Mouse (Mus musculus): ENCODE data around the gene Gtf3c2.
"Not testable (repeated sequence)": the region's sequence is repeated elsewhere in the genome, so short reads cannot be mapped to it uniquely, and the experiment has no call there.

Gtf3c2 gene

DNA sequence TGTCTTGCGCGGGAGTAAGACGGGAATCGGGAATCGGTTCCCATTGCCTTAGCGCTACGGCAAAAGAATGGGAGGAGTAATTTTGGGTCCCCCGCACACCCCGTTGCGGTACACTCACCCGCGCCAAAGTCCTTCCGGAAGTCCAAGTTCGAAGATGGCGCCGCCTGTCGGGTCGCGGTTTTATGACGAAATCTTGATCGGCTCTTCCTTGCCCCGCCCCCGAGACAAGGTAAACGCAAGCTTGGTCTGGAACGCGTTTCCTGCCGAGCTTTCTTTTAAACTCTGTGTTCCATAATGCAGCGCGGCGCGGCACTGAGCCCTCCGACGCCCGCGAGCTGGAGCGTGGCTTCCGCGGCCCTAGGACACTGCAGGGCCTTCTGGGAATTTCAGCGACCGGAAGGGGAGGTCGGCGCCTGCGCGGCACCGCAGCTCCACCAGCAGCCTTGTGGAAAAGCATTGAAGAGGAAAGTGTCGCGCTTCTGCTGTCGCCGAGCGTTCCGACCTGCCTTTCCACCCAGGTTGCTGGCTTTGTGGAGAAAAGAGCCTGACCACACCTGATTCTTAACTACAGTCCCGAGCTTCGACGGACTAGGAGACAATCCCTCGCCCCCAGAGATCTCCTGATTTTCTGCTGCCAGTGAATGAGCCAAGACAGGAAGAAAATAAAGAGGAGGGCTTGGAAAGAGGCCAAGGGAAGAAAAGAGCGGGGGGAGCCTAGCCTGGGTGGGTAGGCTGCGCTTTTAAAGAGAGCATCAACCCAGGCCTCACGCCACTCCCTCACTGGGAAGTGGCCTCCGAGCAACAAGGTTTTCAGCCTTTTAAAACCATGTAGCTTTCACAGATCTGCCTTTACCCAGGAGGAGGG is at the start of gene Gtf3c2, which contains the start of gene Gm29609:
TSS of gene Gtf3c2 (minus strand) at position 379 of the 865 bp plus-strand sequence.
TSS of gene Gm29609 (minus strand) at position 146 of the 865 bp plus-strand sequence.
- peak; percentile 91 for DNase-seq (ENCODE audit: extremely low spot score, low spot score)

DNA sequence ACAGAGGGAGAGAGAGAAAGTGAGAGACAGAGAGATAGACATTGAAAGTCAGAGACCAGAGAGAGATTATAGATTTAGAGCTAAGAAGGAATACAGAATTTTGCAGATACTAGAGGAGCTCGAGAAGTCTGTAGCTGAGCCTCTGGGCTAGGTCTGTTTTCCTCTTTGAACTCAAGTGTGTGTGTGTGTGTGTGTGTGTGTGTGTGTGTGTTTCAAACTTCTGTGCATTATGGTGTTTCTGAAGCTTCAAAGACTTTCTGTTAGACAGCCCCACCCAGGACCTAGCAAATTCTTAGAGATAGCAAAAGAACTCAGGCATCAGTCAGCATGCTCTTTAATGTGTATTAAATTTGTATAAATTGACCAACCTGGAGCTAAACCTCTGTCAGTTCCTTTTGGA is 46.7 kb upstream of the Gtf3c2 start:
- DNase-seq (ENCODE audit: extremely low spot score, low spot score), result no peak

DNA sequence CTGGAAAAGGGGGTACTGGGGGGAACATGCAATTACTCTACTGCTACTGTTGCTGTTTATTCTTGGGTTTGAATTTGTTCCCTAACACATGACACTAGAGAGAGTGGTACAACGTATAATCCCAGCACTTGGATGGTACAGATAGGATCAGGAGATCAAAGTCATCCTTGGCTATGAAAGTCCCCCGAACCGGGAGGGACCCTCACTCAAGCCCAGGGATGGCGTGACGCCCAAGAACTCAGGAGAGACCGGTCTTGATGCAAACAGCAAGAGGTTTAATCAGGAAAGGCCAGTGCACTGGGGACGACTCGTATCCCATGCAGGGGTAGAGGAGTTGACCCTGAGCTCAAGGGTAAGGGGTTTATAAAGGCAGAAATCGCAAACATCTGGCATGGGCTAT is 42.8 kb upstream of the Gtf3c2 start:
- DNase-seq (ENCODE audit: extremely low spot score, low spot score), result no peak

DNA sequence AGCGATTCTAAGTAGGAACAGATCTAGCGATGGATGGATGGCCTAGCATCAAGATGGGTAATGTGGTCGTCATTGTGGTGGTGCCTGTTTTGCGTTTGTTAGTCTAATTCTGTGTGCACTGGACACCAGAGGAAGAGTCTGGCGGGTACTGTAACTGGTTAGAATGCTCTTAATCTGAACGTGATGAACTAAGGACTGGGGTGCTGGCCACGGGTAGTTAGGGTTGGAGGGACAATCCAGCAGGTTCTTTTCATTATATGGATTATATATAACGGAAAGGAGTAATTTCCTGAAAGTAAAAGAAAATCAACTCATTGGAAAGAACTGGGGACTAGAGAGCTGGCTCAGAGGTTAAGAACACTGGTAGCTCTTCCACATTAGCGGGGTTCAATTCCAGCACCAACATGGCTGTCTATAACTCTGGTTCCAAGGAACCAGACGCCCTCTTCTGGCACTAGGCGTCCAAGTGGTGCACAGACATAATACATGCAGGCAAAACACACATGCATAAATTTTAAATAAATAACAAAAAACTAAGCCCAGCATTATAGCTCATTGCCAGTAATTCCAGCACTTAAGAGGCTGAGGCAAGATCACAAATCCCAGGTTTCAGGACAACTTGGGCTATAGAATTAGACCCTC is 41.5 kb upstream of the Gtf3c2 start:
- peak; percentile 30 for DNase-seq (ENCODE audit: extremely low spot score, low spot score)

DNA sequence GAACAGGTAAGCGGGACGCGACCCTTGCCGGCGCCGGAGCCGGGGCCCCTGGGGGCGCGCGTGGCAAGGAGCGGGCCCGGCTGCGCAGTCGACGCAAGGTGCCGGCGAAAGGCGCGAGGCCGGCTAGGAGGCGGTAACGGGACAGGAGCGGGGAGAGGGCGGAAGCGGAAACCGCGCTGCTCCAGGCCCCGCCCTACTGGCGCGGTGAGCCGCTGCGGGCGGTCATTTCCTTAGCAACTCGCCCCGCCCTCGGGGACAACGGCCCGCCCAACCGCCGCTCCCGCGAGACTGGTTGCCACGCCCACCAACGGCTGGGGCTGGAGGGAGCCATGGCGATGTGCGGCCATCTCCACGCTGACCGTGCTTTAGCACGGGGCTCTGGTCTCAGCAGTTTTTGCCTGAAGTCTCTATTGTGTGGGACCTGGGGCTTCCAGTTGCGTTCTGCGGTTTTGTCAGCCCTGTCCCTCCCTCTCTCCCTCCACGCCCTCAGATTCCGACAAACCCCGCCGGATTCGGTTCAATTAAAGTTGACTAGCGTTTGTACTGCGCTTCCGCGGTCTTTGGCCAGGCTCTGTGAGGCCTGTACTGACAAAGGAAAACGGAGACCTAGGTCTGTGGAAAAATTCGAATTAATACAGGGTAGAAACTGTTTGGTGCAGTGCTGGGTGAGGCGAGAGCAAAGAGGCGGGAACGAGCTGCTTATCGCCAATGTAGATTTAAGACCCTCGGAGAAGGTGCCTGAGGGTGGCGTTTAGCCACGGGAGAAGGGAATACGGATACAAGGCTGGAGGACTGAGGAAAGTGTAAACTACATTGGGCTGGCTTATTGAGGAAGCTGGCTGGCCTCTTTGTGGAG is 40.7 kb upstream of the Gtf3c2 start, which contains the start of gene Ppm1g:
TSS of gene Ppm1g (minus strand) at position 240 of the 856 bp plus-strand sequence.
- peak; percentile 98 for DNase-seq (ENCODE audit: extremely low spot score, low spot score)

- DNase-seq (ENCODE audit: extremely low spot score, low spot score), result no peak
Measured at GRCm38 (mm10) chr5:31219911-31220447, 40.0 kb upstream of the Gtf3c2 start.

- no peak for DNase-seq (ENCODE audit: extremely low spot score, low spot score)
Measured at GRCm38 (mm10) chr5:31219474-31219873, 39.5 kb upstream of the Gtf3c2 start.

- no peak for DNase-seq (ENCODE audit: extremely low spot score, low spot score)
Measured at GRCm38 (mm10) chr5:31219070-31219469, 39.1 kb upstream of the Gtf3c2 start.

DNA sequence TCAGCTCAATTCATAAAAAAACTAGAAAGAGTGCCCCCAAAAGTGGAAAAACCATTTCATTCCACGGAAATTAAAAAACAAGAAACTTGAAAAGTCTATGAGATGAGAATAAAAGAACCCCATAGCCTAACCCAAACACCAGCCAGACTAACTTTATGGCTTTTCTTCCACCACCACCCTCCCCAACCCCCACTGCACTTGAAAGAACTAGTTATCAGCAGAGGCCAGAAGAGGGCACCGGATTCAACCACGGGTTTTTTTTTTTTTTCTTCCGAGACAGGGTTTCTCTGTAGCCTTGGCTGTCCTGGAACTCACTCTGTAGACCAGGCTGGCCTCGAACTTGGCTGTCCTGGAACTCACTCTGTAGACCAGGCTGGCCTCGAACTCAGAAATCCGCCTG is 38.4 kb upstream of the Gtf3c2 start:
- no peak for DNase-seq (ENCODE audit: extremely low spot score, low spot score)

DNA sequence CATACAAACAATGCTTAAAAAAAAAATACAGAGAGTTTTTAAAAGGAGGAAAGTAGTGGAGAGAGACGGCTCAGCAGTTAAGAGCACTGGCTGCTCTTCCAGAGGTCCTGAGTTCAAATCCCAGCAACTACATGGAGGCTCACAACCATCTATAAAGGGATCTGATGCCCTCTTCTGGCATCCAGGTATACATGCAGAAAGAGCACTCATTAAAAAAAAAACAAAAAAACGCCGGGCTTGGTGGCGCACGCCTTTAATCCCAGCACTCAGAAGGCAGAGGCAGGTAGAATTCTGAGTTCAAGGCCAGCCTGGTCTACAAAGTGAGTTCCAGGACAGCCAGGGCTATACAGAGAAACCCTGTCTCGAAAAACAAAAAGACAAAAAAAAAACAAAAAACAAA is 36.6 kb upstream of the Gtf3c2 start:
- DNase-seq (ENCODE audit: extremely low spot score, low spot score), result not testable (repeated sequence)

DNA sequence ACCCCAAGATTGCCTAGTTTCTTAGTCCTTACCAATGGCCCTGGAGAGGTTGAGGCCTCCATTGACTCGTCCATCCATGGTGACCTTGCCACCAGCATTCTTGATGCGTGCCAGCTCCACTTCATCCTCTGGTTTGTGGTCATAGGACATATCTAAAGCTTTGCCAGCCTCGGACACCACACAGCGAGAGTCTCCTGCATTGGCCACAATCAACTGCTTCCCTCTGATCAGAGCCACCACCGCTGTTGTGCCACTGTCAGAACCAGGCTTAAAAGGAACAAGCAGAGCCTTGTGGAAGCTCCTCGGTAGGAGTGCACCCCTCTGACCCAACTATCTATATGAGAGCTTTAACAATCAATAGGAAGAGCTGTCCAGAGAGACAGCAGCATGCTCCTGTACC is 24.5 kb upstream of the Gtf3c2 start:
- no peak for DNase-seq (ENCODE audit: extremely low spot score, low spot score)

DNA sequence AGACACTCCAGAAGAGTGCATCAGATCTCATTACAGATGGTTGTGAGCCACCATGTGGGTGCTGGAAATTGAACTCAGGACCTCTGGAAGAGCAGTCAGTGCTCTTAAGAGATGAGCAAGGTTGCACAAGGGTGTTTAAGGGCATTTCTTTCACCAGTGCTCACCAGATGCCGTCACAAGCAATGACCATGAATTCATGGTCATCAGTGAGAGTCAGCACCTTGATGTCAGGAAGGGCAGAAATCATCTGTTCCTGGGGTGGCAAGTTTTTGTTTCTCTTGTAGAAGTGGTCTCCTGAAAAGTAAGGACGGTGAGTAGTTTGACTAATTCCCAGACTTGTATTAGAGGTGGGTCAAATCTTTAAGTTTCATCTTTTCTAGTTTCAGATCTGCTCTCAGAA is 23.9 kb upstream of the Gtf3c2 start:
- no peak for DNase-seq (ENCODE audit: extremely low spot score, low spot score)

DNA sequence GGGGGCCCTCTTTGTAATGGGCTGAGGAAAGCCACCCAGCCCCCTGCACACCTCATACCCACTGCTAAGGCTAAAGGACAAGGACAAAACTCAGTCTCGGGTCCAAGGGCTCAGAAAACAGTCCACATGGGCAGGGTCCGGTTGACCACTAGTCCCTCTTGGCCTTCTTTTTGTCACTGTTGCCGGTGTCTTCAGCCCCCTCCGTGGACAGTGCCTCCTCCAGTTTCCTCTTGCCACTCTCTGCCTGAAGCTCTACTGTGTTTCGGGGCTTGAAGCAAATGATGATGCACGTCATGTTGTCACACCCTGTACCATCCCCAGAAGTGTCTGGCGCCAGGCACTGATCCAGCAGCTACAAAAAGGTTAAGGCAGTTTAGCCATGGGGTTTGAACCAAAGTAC is 23.0 kb upstream of the Gtf3c2 start:
- DNase-seq (ENCODE audit: extremely low spot score, low spot score), result no peak

GRCm38 (mm10) chr5:31201742-31202590 is 22.0 kb upstream of the Gtf3c2 start, which contains the start of gene Zfp513:
Gene Zfp513 (minus strand): TSS chr5:31202303.
- peak; percentile 96 for DNase-seq (ENCODE audit: extremely low spot score, low spot score)

DNA sequence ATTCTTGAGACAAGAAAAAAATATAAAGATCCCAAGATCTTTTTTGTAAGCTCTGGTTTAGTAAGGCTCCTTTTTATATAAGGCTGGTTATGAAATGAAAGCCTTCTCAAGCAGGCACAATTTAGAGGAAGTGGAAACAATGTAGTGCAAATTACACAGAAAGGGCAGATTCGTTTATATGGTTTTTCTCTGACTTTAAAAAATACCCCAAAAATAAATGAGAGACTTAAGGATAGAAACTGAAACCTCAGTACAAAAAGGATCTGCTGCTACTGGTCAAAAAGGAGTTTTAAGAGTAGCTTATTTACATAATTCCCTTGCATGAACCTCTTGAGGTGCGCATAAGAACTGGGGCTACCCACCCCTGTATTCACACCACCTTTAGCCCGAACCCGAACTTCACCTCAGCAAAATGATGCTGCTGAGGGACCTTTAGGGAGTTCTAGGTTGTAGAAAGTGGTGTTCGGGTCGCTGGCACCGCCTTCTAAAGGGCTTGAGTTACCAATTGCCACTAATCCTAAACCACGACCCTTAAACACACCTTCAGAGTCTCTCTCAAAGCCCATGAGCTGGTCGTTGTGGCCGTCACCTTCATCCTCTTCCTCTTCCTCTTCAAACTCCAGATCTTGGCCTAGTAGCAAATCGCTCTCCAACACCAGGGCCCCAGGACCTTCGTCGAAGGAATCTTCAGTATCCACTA is 21.2 kb upstream of the Gtf3c2 start:
- DNase-seq (ENCODE audit: extremely low spot score, low spot score), result no peak

- no peak for DNase-seq (ENCODE audit: extremely low spot score, low spot score)
Measured at GRCm38 (mm10) chr5:31200327-31200768, 20.4 kb upstream of the Gtf3c2 start.

- no peak for DNase-seq (ENCODE audit: extremely low spot score, low spot score)
Measured at GRCm38 (mm10) chr5:31199893-31200292, 19.9 kb upstream of the Gtf3c2 start.

GRCm38 (mm10) chr5:31199321-31199892 is 19.5 kb upstream of the Gtf3c2 start:
- DNase-seq (ENCODE audit: extremely low spot score, low spot score), result no peak

DNA sequence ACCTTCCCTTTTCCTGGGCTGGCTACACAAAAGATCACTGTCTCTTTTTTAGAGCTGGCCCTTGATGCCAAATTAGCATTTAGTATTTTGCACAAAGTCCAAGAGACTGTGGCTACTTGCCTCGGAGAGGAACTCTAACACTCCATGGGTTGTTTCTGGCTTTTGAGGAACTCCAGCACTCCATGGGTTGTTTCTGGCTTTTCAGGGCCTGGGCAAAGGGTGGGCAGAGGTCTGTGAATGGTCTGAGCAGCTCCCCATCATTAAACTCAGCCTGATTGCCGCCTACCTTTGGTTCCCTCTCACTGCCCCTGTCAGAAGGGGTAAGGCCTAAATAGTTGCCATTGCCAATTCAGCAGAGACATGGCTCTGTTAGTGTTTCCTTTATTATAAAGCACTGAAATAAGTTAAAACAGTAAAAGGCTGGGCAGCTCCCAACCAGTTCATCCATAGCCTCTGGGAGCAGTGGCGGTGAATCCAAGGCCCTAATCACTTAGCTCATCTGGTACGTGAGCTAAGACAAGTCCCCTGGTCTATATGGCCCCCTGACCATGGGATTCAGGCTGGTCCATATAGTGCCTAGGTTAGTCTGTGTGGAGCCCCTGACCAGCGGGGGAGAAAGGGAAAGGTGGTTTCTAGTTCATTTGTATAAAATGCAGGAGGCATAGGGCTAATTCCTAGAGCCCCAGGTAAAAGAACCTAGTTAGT is 18.8 kb upstream of the Gtf3c2 start:
- DNase-seq (ENCODE audit: extremely low spot score, low spot score), result no peak

Measured in neural tube, embryonic 10.5 days (tissue).